Mouse (Mus musculus): Measurements from ENCODE around the gene Scimp.

DNA sequence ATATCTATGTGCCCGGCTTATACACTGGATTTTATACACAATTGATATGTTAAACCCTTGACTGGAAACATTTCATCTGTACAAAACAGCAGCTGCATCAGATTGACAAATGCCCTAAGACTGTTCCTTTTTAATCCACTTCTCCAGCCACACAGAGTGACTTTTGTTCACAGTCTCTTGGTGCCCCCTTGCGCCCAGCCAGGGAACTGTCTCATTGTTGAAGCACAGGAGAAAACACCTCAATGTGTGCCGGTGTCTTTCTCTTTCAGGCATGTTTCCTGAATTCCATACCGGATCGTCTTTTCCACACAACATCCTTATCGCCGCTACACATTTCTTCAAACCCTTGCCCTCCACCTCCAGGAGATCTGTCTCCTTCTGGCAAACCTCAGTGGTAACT, 56.7 kb downstream of the Scimp start:
- TF ChIP-seq GATA1 (IDR thresholded peaks at IDR 0.05; ENCODE audit: borderline replicate concordance, low read length) (no peak), FLI1 (IDR thresholded peaks at IDR 0.05; ENCODE audit: low read length) (no peak)

Measured in megakaryocyte, embryonic 14.5 days (primary cell).